Mouse (Mus musculus): ENCODE measurements around the gene Dbt.

Dbt gene

GRCm38 (mm10) chr3:116512904-116513716 is at the start of gene Dbt:
Dbt (plus strand) TSS chr3:116513070.
- peak; percentile 90 for DNase-seq (ENCODE audit: low spot score)

GRCm38 (mm10) chr3:116464318-116464717 is 48.6 kb upstream of the Dbt start:
- no peak for DNase-seq (ENCODE audit: low spot score)

- DNase-seq (ENCODE audit: low spot score) = no peak
Measured at GRCm38 (mm10) chr3:116465709-116466108, 47.2 kb upstream of the Dbt start.

- no peak for DNase-seq (ENCODE audit: low spot score)
Measured at GRCm38 (mm10) chr3:116474602-116475001, 38.3 kb upstream of the Dbt start.

- no peak for DNase-seq (ENCODE audit: low spot score)
Measured at GRCm38 (mm10) chr3:116476686-116477298, 36.1 kb upstream of the Dbt start.

GRCm38 (mm10) chr3:116477351-116477750 is 35.5 kb upstream of the Dbt start:
- DNase-seq (ENCODE audit: low spot score) = no peak

- DNase-seq (ENCODE audit: low spot score) = peak; percentile 14
Measured at GRCm38 (mm10) chr3:116480119-116480518, 32.8 kb upstream of the Dbt start.

- DNase-seq (ENCODE audit: low spot score) = peak; percentile 29
Measured at GRCm38 (mm10) chr3:116480937-116481336, 31.9 kb upstream of the Dbt start.

GRCm38 (mm10) chr3:116482724-116483123 is 30.1 kb upstream of the Dbt start:
- DNase-seq (ENCODE audit: low spot score) = no peak

GRCm38 (mm10) chr3:116483271-116483670 is 29.6 kb upstream of the Dbt start:
- DNase-seq (ENCODE audit: low spot score) = no peak

- DNase-seq (ENCODE audit: low spot score) = no peak
Measured at GRCm38 (mm10) chr3:116490920-116491319, 21.9 kb upstream of the Dbt start.

- no peak for DNase-seq (ENCODE audit: low spot score)
Measured at GRCm38 (mm10) chr3:116491923-116492454, 20.9 kb upstream of the Dbt start.

- no peak for DNase-seq (ENCODE audit: low spot score)
Measured at GRCm38 (mm10) chr3:116493658-116494057, 19.2 kb upstream of the Dbt start.

- no peak for DNase-seq (ENCODE audit: low spot score)
Measured at GRCm38 (mm10) chr3:116495671-116496070, 17.2 kb upstream of the Dbt start.

- DNase-seq (ENCODE audit: low spot score) = peak; percentile 99
Measured at GRCm38 (mm10) chr3:116507772-116508351, 5.0 kb upstream of the Dbt start, which contains the start of gene Rtca. Rtca (minus strand) TSS chr3:116508208.

GRCm38 (mm10) chr3:116512151-116512903 is 543 bp upstream of the Dbt start:
- peak; percentile 63 for DNase-seq (ENCODE audit: low spot score)

GRCm38 (mm10) chr3:116520141-116520761 is 7.4 kb downstream of the Dbt start:
- DNase-seq (ENCODE audit: low spot score) = no peak

GRCm38 (mm10) chr3:116529741-116530140 is 16.9 kb downstream of the Dbt start:
- DNase-seq (ENCODE audit: low spot score) = no peak

- DNase-seq (ENCODE audit: low spot score) = no peak
Measured at GRCm38 (mm10) chr3:116530826-116531225, 18.0 kb downstream of the Dbt start.

GRCm38 (mm10) chr3:116536428-116537199 is 23.7 kb downstream of the Dbt start:
- no peak for DNase-seq (ENCODE audit: low spot score)

- no peak for DNase-seq (ENCODE audit: low spot score)
Measured at GRCm38 (mm10) chr3:116537200-116537573, 24.3 kb downstream of the Dbt start.

All from testis, postnatal 10 days (tissue).